Mouse (Mus musculus) stomach, postnatal 0 days (tissue): Measurements from ENCODE around the gene Zmym4. TPM values are rescaled to one million over a fixed set of nuclear protein-coding genes. Genes with fewer than 3 reads are reported as not detected.
"Not testable (repeated sequence)": the region's sequence is repeated elsewhere in the genome, so short reads cannot be mapped to it uniquely, and the experiment has no call there.

Experiments
- ATAC-seq: fragments of 200-750 bp; cut with Nextera tagmentation; 2 replicates; pipeline ENCODE4 v1.8.0; 2017; ENCODE audit not compliant: low FRiP score, low TSS enrichment
- DNase-seq: peaks from one replicate; pipeline ENCODE4 v3.0.0-alpha.2; 2016; ENCODE audit warnings: low spot score
- H3K27ac ChIP-seq: fragments of 300-500 bp; sonication (generic); replicated peaks from 2 replicates; pipeline ENCODE4 v1.5.1; 2014; ENCODE audit warnings: mild to moderate bottlenecking, control low read depth
- H3K27me3 ChIP-seq: fragments of 300-500 bp; sonication (generic); 2 replicates; pipeline ENCODE4 v1.6.1; 2014; ENCODE audit warnings: low read length; ENCODE audit not compliant: control insufficient read depth, insufficient read depth
- H3K36me3 ChIP-seq: fragments of 300-500 bp; sonication (generic); 2 replicates; pipeline ENCODE4 v1.6.1; 2014; ENCODE audit warnings: low read length, mixed read lengths; ENCODE audit not compliant: control insufficient read depth, insufficient read depth
- H3K4me1 ChIP-seq: fragments of 300-500 bp; sonication (generic); replicated peaks from 2 replicates; pipeline ENCODE4 v1.6.1; 2014; ENCODE audit warnings: antibody characterized with exemption; ENCODE audit not compliant: control insufficient read depth, insufficient read depth
- H3K4me2 ChIP-seq: fragments of 300-500 bp; sonication (generic); replicated peaks from 2 replicates; pipeline ENCODE4 v1.6.1; 2014; ENCODE audit warnings: low read depth, mild to moderate bottlenecking, control low read depth, moderate library complexity
- H3K4me3 ChIP-seq: fragments of 300-500 bp; sonication (generic); 2 replicates; pipeline ENCODE4 v1.5.1; 2014; ENCODE audit warnings: low read depth, low read length, control low read depth
- H3K9ac ChIP-seq: fragments of 300-500 bp; sonication (generic); 2 replicates; pipeline ENCODE4 v1.6.1; 2014; ENCODE audit warnings: mild to moderate bottlenecking, low read length, control low read depth, mixed read lengths
- H3K9me3 ChIP-seq: fragments of 300-500 bp; sonication (generic); 2 replicates; pipeline ENCODE4 v1.6.1; 2016; ENCODE audit warnings: low read length; ENCODE audit not compliant: control insufficient read depth
- CTCF ChIP-seq: IDR thresholded peaks from 2 replicates; pipeline ENCODE4 v1.5.1; 2016; ENCODE audit warnings: antibody characterized with exemption, low read depth, mild to moderate bottlenecking, moderate library complexity
- EP300 ChIP-seq: optimal IDR thresholded peaks from 2 replicates; pipeline ENCODE3; 2016; ENCODE audit warnings: antibody characterized with exemption
- WGBS: fragments of 180-500 bp; shearing (Covaris S2); extraction: QIAGEN DNeasy Blood & Tissue Kit; methylation state at CpG from one replicate; pipeline ENCODE4 v1.1.7; 2014; 5-methylcytosine and 5-hydroxymethylcytosine counted together
- polyA plus RNA-seq: library from polyadenylated mRNA; unstranded; fragments of >200 nt; fragmentation: Nextera tagmentation; extraction: Ambion mirVana; gene quantifications from 2 replicates; pipeline ENCODE4 v1.2.1, GENCODE M21; 2015

Gene Zmym4
- 6.7 and 7.1 TPM in 2 replicates for polyA plus RNA-seq

DNA sequence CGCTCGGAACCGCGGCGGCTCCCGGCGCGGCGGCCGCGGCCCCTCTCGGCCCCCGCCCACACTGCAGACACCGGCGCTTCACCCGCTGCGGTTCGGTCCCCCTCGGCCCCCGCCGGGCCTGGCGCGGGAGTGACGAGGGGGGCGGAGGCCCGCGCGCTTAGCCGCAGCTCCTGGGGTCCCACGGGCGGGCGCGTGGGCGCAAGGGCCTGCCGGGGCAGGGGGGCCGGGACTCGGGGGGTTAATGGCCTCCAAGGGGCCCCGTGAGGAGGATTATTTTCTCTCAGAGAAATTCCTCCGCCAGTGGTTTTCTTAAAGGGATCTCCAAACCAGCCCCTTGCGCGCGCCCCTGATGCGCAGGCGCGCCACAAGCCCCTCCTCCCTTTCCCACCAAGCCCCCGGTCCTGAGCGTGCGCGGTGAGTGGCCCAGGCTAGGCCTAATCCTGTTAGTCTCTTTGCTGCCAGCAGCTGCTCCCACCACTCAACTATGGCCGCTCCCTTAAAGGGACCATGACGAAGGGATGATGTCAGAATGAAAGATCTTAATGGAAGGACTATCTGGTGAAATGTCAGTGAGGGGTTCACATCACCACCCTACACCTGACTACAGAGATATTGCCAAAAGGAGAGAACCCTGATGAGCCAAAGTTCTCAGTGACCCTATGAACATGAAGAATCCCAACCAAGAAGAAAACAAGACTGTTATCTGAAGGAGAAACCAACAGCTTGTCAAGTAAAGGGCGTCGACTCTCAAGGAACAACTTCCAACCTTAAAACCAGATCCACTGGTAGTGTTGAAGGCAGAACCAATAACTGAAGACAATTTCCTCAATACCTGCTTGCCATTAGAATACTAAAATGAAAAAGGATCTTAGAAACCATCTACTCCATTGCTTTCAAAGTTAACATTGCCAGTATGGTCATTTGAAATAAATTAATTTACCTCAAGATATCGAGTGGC is at the start of gene Zmym4:
TSS of gene Zmym4 (minus strand) at position 272 of the 958 bp plus-strand sequence.
- Histone ChIP-seq H3K4me1 (no peaks in the 10 kb centered on the region), H3K36me3 (no peaks in the 10 kb centered on the region), H3K9ac (peak within 1 kb of the TSS; percentile 98), H3K27me3 (no peaks in the 10 kb centered on the region), H3K4me2 (peak within 1 kb of the TSS; percentile 61), H3K27ac (peak within 1 kb of the TSS; percentile 96), H3K9me3 (no peaks in the 10 kb centered on the region), H3K4me3 (peak within 1 kb of the TSS; percentile 98)
- ATAC-seq (peak; percentile 98), DNase-seq (peak; percentile 92)
- 10% methylated on average over 27 of the region's 54 CpGs for WGBS
- TF ChIP-seq CTCF (0 out of 2 replicates have a peak, but pooled peaks have one; percentile 5), EP300 (no peak)

- H3K27ac ChIP-seq: no peak overlapping the region
- no peaks in the 10 kb centered on the region for H3K36me3 ChIP-seq
- ATAC-seq: no peak
- no peak overlapping the region for H3K4me2 ChIP-seq
- no peak overlapping the region for H3K4me3 ChIP-seq
- no peak for DNase-seq
- 71% methylated on average over 4 of the region's 4 CpGs for WGBS
- H3K27me3 ChIP-seq: no peaks in the 10 kb centered on the region
- no peaks in the 10 kb centered on the region for H3K9me3 ChIP-seq
- H3K9ac ChIP-seq: no peak overlapping the region
- H3K4me1 ChIP-seq: no peaks in the 10 kb centered on the region
- no peak for TF ChIP-seq CTCF
- no peak for TF ChIP-seq EP300
Measured at GRCm38 (mm10) chr4:127016366-127016765, 48.4 kb upstream of the Zmym4 start.

- Histone ChIP-seq H3K4me3 (peak overlapping the region; percentile 26), H3K4me2 (0 out of 2 replicates have a peak overlapping the region, but pooled peaks have one; percentile 18)
- not testable (repeated sequence) for H3K27ac ChIP-seq, H3K4me1 ChIP-seq, H3K27me3 ChIP-seq, H3K9me3 ChIP-seq, H3K36me3 ChIP-seq, H3K9ac ChIP-seq
- peak; percentile 83 for DNase-seq
- peak; percentile 89 for TF ChIP-seq CTCF
- WGBS: 10% methylated on average over 14 of the region's 26 CpGs
- ATAC-seq: peak; percentile 94
Measured at GRCm38 (mm10) chr4:127015294-127015993, 47.5 kb upstream of the Zmym4 start.

DNA sequence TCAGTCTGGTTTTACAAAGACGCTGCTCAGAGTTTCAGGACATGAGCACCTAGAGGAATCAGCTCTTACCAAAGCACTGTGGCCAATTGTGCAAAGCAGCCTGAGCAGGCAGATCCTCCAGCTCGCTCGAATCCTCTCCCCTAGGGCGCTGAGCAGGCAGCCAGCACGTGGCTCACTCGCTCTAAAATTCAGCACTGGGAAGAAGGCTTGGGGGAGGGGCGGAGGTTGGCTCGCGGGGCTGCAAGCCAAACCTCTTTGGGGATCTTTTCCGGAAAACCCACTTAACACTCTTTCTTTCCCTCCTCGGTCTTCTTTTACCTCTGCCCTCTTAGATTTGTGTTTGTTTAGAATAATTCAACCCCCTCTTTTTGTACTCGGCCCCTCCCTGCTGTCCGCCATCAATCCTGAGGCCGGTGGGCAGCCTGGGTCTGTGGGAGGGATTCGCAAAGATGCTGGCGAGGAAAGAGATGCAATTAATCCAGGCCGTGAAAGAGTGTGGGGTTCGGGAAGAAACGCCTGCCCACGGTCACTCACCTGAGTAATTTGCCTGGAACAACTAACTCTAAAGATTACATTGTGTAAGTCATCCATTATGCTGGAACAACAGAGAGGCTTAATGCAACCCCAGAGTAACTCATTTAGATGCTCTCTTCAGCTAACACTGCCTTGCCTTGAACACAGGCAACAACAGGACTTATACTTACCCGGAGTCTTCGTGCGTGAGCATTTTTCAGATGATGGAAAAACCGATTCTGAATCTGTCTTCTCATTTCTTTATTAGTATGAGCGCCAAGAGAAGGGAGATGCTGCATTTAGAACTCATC is 37.4 kb upstream of the Zmym4 start:
- Histone ChIP-seq H3K4me3 (peak overlapping the region; percentile 27), H3K36me3 (no peaks in the 10 kb centered on the region), H3K27ac (no peak overlapping the region), H3K27me3 (no peaks in the 10 kb centered on the region), H3K4me1 (no peaks in the 10 kb centered on the region), H3K9me3 (no peaks in the 10 kb centered on the region), H3K4me2 (peak overlapping the region; percentile 51), H3K9ac (no peak overlapping the region)
- 16% methylated on average over 25 of the region's 25 CpGs for WGBS
- no peak for TF ChIP-seq CTCF
- no peak for TF ChIP-seq EP300
- ATAC-seq: no peak
- peak; percentile 44 for DNase-seq

DNA sequence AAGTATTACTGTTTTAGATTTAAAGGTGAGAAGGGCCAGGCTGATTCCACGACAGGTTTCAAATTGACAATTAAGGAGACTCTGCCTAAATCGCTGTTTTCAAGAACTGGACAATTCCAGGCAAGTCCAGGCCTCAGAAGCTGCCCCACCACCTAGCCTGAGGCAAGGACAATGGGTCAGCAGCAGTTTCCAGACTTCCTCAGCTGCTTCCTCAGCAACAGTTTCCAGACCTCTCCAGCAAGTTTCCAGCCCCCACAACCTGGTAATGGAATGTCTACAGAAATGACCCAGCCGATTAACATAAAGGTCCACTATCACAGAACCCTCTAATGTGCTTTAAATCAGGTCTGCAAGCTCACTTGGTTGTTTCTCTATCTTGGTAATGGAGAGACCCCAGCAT is 36.4 kb upstream of the Zmym4 start:
- Histone ChIP-seq H3K36me3 (no peaks in the 10 kb centered on the region), H3K4me2 (peak overlapping the region; percentile 51; the same call in 1 of the 2 replicates), H3K4me1 (no peaks in the 10 kb centered on the region), H3K9me3 (no peaks in the 10 kb centered on the region), H3K27me3 (no peaks in the 10 kb centered on the region), H3K4me3 (no peak overlapping the region), H3K27ac (no peak overlapping the region), H3K9ac (no peak overlapping the region)
- ATAC-seq: no peak
- no peak for TF ChIP-seq EP300
- no peak for TF ChIP-seq CTCF
- DNase-seq: no peak
- WGBS: 76% methylated on average over 3 of the region's 3 CpGs
